ENCODE assay signal across 8 mouse cellular contexts in the genomic region with DNA sequence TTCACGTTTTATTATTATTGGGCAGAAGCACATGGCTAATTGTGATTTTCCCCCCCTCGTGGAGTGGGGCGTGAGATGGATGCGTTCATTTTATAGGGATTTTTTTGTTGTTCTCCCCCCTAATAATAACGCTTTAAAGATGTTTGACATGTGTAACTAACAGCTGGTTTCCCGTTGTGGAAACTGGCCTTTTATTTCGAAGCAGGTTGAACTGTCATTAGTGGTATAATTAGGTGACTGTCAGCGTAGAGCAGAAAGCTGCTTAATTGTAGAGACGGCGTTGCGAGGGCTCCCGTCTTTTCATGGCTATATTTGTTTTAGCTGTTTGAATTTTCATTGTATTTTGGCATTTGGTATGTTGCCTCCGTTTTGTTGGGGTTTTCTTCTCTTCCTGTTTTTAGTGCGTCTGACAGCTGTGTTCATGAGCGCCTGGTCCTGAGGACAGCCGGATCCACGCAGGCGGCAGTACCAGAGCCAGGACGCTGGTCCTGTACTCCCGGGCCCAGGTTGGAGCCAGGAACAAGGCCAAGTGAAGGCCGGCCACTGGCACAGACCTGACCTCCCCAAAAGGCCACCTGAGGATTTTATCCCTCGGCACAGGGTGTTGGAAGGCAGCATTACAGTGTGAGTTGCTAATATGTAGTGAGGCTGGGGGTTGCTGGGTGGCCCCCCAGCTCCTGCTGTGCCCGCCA.
DNase-seq lines count a peak whose midpoint lies in the region; ATAC-seq and TF ChIP-seq lines count a peak whose summit lies in the region.

No protein-coding gene starts in this region.

- no peaks in the 10 kb centered on the region for H3K36me3 ChIP-seq in stomach, embryonic 14.5 days (ENCODE audit: control insufficient read depth, insufficient read depth, low read length)
- no peaks in the 10 kb centered on the region for H3K36me3 ChIP-seq in stomach, postnatal 0 days (ENCODE audit: control insufficient read depth, insufficient read depth, low read length)
- H3K36me3 ChIP-seq in limb, embryonic 10.5 days, result no peaks in the 10 kb centered on the region
- H3K36me3 ChIP-seq in splenic B cell, adult 2 months (ENCODE audit: control insufficient read depth, insufficient read depth, low read length, poor library complexity, severe bottlenecking), result no peaks in the 10 kb centered on the region

- no peaks in the 10 kb centered on the region for H3K9me3 ChIP-seq in stomach, embryonic 14.5 days (ENCODE audit: control insufficient read depth, low read depth, low read length)
- H3K9me3 ChIP-seq in stomach, postnatal 0 days (ENCODE audit: control insufficient read depth, low read length), result no peaks in the 10 kb centered on the region
- H3K9me3 ChIP-seq in limb, embryonic 10.5 days (replicated peaks), result no peaks in the 10 kb centered on the region

- H3K4me1 ChIP-seq in stomach, embryonic 14.5 days (ENCODE audit: control insufficient read depth, insufficient read depth, low read length), result peaks cover 54% of the 10 kb centered on the region
- peaks cover 27% of the 10 kb centered on the region for H3K4me1 ChIP-seq in stomach, postnatal 0 days (replicated peaks; ENCODE audit: control insufficient read depth, insufficient read depth)
- H3K4me1 ChIP-seq in limb, embryonic 10.5 days, result peaks cover 100% of the 10 kb centered on the region

- intact Hi-C loops in left cerebral cortex, postnatal 14 days (cut with DNase I), result no loop called here

- DNase-seq in cerebellum, adult 11-12 months, result peak; percentile 73
- DNase-seq in cerebellum, postnatal 4 days (ENCODE audit: low spot score in 2 of 2), result no peak
- DNase-seq in stomach, postnatal 0 days (ENCODE audit: low spot score), result no peak
- no peak for DNase-seq in limb, embryonic 10.5 days (ENCODE audit: low spot score)
- peak; percentile 26 for DNase-seq in splenic B cell, adult 2 months (ENCODE audit: low read depth, low spot score)
- DNase-seq in gastrocnemius, adult 8-10 months (ENCODE audit: low spot score in 2 of 2), result no peak
- no peak for DNase-seq in left cerebral cortex, postnatal 14 days (ENCODE audit: low spot score in 2 of 2)

- TF ChIP-seq EP300 in stomach, postnatal 0 days (optimal IDR thresholded peaks at IDR 0.05), result no peak

- H3K4me2 ChIP-seq in stomach, embryonic 14.5 days (replicated peaks; ENCODE audit: low read depth, low read length), result peak overlapping the region; percentile 24; the same call in 1 of the 2 replicates
- no peak overlapping the region for H3K4me2 ChIP-seq in stomach, postnatal 0 days (replicated peaks; ENCODE audit: low read depth)

- 31% methylated on average over 23 of the region's 23 CpGs for WGBS in stomach, embryonic 14.5 days
- WGBS in stomach, postnatal 0 days, result 50% methylated on average over 23 of the region's 23 CpGs
- WGBS in limb, embryonic 10.5 days, result 15% methylated on average over 23 of the region's 23 CpGs

- H3K27me3 ChIP-seq in stomach, embryonic 14.5 days (ENCODE audit: control insufficient read depth, insufficient read depth, low read length), result no peaks in the 10 kb centered on the region
- H3K27me3 ChIP-seq in stomach, postnatal 0 days (ENCODE audit: control insufficient read depth, insufficient read depth, low read length), result no peaks in the 10 kb centered on the region
- H3K27me3 ChIP-seq in limb, embryonic 10.5 days (ENCODE audit: low read depth, poor library complexity, severe bottlenecking), result peaks cover 33% of the 10 kb centered on the region
- H3K27me3 ChIP-seq in splenic B cell, adult 2 months (ENCODE audit: control insufficient read depth, insufficient read depth, low read length, poor library complexity, severe bottlenecking), result no peaks in the 10 kb centered on the region

- no peak for ATAC-seq in stomach, embryonic 14.5 days (ENCODE audit: insufficient number of reproducible peaks, insufficient read depth, low FRiP score, low read depth)
- no peak for ATAC-seq in stomach, postnatal 0 days (ENCODE audit: low FRiP score, low TSS enrichment)

- H3K9ac ChIP-seq in stomach, embryonic 14.5 days (replicated peaks; ENCODE audit: low read depth, low read length), result no peak overlapping the region
- H3K9ac ChIP-seq in stomach, postnatal 0 days (ENCODE audit: low read length), result no peak overlapping the region

- TF ChIP-seq CTCF in stomach, postnatal 0 days (IDR thresholded peaks at IDR 0.05; ENCODE audit: low read depth), result no peak

- no peak overlapping the region for H3K27ac ChIP-seq in stomach, embryonic 14.5 days (ENCODE audit: low read length)
- no peak overlapping the region for H3K27ac ChIP-seq in stomach, postnatal 0 days (replicated peaks)
- peak overlapping the region; percentile 82; the same call in 1 of the 2 replicates for H3K27ac ChIP-seq in limb, embryonic 10.5 days

- no peak overlapping the region for H3K4me3 ChIP-seq in stomach, embryonic 14.5 days (ENCODE audit: low read depth, low read length)
- H3K4me3 ChIP-seq in stomach, postnatal 0 days (ENCODE audit: low read depth, low read length), result no peak overlapping the region
- H3K4me3 ChIP-seq in limb, embryonic 10.5 days, result peak overlapping the region; percentile 38

Comparison
In these comparisons a context has a peak if more than half of its experiments do, and no peak if none do; other contexts are left out.
1. DNase-seq: peak in cerebellum, adult 11-12 months (single experiment) and splenic B cell, adult 2 months (single experiment); none in cerebellum, postnatal 4 days (0 of 2), stomach, postnatal 0 days (single experiment), limb, embryonic 10.5 days (single experiment), gastrocnemius, adult 8-10 months (0 of 2) and left cerebral cortex, postnatal 14 days (0 of 2).